Mouse (Mus musculus) C2C12 (cell line): ENCODE results near the gene Mkrn2os. TPM values are rescaled to one million over a fixed set of nuclear protein-coding genes. Genes with fewer than 3 reads are reported as not detected.

Source experiments
- H3K27me3 ChIP-seq: one replicate; pipeline ENCODE4 v1.6.1; 2011; ENCODE audit not compliant: control insufficient read depth, insufficient read depth, insufficient read length
- H3K36me3 ChIP-seq: one replicate; pipeline ENCODE4 v1.6.1; 2011; ENCODE audit not compliant: control insufficient read depth, insufficient read depth
- H3K4me3 ChIP-seq: one replicate; pipeline ENCODE4 v1.5.1; 2011; ENCODE audit warnings: mild to moderate bottlenecking, control low read depth; ENCODE audit not compliant: poor library complexity, insufficient read depth, severe bottlenecking
- H3K79me2 ChIP-seq: one replicate; pipeline ENCODE4 v1.6.1; 2011; ENCODE audit not compliant: control insufficient read depth, insufficient read depth
- H3K79me3 ChIP-seq: one replicate; pipeline ENCODE4 v1.6.1; 2011; ENCODE audit warnings: low read depth, control low read depth
- H3ac ChIP-seq: one replicate; pipeline ENCODE3; 2011; ENCODE audit warnings: low read depth; ENCODE audit not compliant: control insufficient read depth, insufficient read length
- CEBPB ChIP-seq: IDR thresholded peaks from one replicate; pipeline ENCODE4 v1.6.1; 2011; ENCODE audit warnings: low read depth, mild to moderate bottlenecking, control low read depth, moderate library complexity
- CTCF ChIP-seq: IDR thresholded peaks from one replicate; pipeline ENCODE4 v1.5.1; 2011; ENCODE audit not compliant: control insufficient read depth, insufficient read depth, insufficient read length
- FOSL1 ChIP-seq: IDR thresholded peaks from one replicate; pipeline ENCODE4 v1.8.0; 2011; ENCODE audit warnings: mild to moderate bottlenecking, low read length; ENCODE audit not compliant: poor library complexity, insufficient read depth, severe bottlenecking
- MAX ChIP-seq: IDR thresholded peaks from one replicate; pipeline ENCODE4 v1.6.1; 2011; ENCODE audit warnings: mild to moderate bottlenecking, control low read depth
- MYOD1 ChIP-seq: IDR thresholded peaks from one replicate; pipeline ENCODE4 v1.6.1; 2011; ENCODE audit warnings: low read depth; ENCODE audit not compliant: control insufficient read depth, insufficient read length
- MYOG ChIP-seq: IDR thresholded peaks from one replicate; pipeline ENCODE4 v1.6.1; 2011; ENCODE audit not compliant: control insufficient read depth, insufficient read length; ENCODE audit errors: extremely low read depth
- USF1 ChIP-seq: IDR thresholded peaks from one replicate; pipeline ENCODE4 v1.6.1; 2011; ENCODE audit warnings: low read depth, mild to moderate bottlenecking, control low read depth, moderate library complexity
- polyA plus RNA-seq: library from polyadenylated mRNA; unstranded; fragments of >200 nt; fragmentation: generic; extraction: Trizol; gene quantifications from one replicate; pipeline ENCODE4 v1.2.1, GENCODE M21; 2012; ENCODE audit warnings: missing spikeins

Mkrn2os gene
- polyA plus RNA-seq, 1 experiment: 0.01 TPM

DNA sequence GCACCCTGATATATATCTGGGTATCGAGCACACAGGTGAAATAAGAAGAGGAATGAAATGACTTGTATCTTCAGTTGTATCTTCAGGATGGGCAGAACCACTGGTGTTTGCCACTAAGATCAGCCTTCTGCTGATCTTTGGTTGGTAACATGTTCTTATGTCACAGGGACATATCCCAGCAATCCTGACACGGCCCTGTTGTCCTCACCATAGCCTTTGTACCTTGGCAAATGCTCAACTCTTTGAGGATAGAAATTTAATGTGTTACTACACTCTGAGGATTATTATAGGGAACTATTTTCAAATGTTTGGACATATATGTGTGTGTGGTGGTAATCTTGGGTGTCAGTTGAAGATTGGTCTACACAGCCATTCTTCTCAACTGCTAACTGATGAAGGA, 34.2 kb downstream of the Mkrn2os start:
- no peaks in the 10 kb centered on the region for H3K79me2 ChIP-seq
- H3K4me3 ChIP-seq: no peak overlapping the region
- peaks cover 33% of the 10 kb centered on the region for H3K36me3 ChIP-seq
- no peaks in the 10 kb centered on the region for H3K79me3 ChIP-seq
- no peak overlapping the region for H3ac ChIP-seq
- H3K27me3 ChIP-seq: no peaks in the 10 kb centered on the region
- TF ChIP-seq MAX: no peak
- no peak for TF ChIP-seq CEBPB
- TF ChIP-seq USF1: no peak

DNA sequence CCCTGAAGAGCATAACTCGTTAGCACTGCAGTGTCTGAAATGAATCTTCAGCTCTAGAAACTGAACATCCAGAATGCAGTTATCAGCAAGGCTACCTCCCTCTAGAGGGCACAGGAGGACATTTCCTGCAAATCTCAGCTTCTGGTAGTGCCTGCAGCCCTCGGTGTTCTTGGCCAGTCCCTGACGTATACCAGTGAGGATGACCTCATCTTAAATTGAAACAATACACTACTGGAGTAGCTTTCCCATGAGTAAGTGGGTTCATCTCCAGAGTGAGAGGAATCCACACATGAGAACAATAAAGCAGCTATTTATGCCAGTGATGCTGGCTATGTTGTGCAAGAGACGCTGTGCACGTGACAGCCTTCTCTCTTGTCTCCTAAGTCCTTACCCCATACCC, 36.9 kb downstream of the Mkrn2os start:
- no peak overlapping the region for H3K4me3 ChIP-seq
- TF ChIP-seq CTCF (no peak), MAX (no peak), MYOD1 (no peak), MYOG (no peak), USF1 (no peak), FOSL1 (no peak), CEBPB (no peak)
- no peaks in the 10 kb centered on the region for H3K27me3 ChIP-seq
- H3ac ChIP-seq: no peak overlapping the region
- H3K79me2 ChIP-seq: no peaks in the 10 kb centered on the region
- peaks cover 45% of the 10 kb centered on the region for H3K36me3 ChIP-seq
- H3K79me3 ChIP-seq: no peaks in the 10 kb centered on the region

- H3ac ChIP-seq: no peak overlapping the region
- H3K79me3 ChIP-seq: peaks cover 16% of the 10 kb centered on the region
- TF ChIP-seq MYOD1: no peak
- H3K79me2 ChIP-seq: peaks cover 22% of the 10 kb centered on the region
- no peak overlapping the region for H3K4me3 ChIP-seq
- peaks cover 19% of the 10 kb centered on the region for H3K36me3 ChIP-seq
- no peaks in the 10 kb centered on the region for H3K27me3 ChIP-seq
Measured at GRCm38 (mm10) chr6:115546276-115546675, 46.1 kb downstream of the Mkrn2os start.

DNA sequence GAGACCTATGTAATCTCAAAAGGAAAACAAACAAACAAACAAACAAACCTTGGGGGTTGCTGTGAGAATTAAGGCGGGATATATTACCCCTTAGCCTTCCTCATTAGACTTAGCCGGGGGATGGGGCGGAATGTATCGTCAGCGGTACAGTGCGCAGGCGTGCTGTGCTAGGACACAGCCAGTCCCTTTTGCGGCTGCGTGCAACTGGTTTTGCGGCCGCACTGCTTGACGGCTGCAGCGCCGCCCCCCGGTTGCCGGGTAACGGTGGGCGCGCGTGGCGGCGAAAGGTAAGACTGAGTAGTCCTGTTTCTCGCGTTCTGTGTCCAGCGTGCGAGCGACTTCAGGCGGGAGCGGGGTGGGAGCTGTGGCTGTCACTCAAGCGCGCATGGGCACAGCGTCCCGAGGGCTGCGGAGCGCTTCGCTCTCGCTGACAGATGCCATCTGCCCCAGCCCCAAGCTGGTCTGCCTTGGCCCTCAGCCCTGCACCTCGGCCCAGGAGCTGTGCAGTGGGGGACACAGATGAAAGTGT, 47.9 kb downstream of the Mkrn2os start, which contains the start of gene Tsen2:
TSS of gene Tsen2 (plus strand) at position 223 of the 529 bp plus-strand sequence.
- H3K36me3 ChIP-seq: peaks cover 9% of the 10 kb centered on the region
- peak; percentile 40 for TF ChIP-seq MAX
- TF ChIP-seq CTCF: no peak
- H3ac ChIP-seq: peak within 1 kb of the TSS; percentile 97
- peaks cover 22% of the 10 kb centered on the region for H3K79me2 ChIP-seq
- H3K4me3 ChIP-seq: peak within 1 kb of the TSS; percentile 91
- no peaks in the 10 kb centered on the region for H3K27me3 ChIP-seq
- H3K79me3 ChIP-seq: peaks cover 16% of the 10 kb centered on the region

DNA sequence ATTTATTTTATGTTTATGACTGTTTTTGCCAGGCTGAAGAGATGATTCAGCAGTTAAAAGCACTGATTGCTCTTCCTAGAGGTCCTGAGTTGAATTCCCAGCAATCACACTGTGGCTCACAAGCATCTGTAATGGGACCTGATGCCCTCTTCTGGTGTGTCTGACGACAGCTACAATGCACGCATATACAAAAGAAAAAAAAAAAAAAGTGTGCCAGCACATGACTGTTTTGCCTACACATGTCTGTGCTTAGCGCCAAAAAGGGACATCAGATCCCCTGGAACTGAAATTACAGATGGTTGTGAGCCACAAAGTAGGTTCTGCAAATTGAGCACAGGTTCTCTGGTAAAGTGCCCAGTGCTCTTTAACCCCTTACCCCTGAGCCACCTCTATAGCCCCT, 50.0 kb downstream of the Mkrn2os start:
- no peaks in the 10 kb centered on the region for H3K27me3 ChIP-seq
- H3K79me3 ChIP-seq: peaks cover 16% of the 10 kb centered on the region
- H3ac ChIP-seq: no peak overlapping the region
- no peaks in the 10 kb centered on the region for H3K36me3 ChIP-seq
- no peak overlapping the region for H3K4me3 ChIP-seq
- H3K79me2 ChIP-seq: peaks cover 22% of the 10 kb centered on the region
- TF ChIP-seq USF1: no peak
- no peak for TF ChIP-seq MYOD1
- TF ChIP-seq FOSL1: no peak
- no peak for TF ChIP-seq CEBPB
- TF ChIP-seq CTCF: no peak
- no peak for TF ChIP-seq MAX
- no peak for TF ChIP-seq MYOG

DNA sequence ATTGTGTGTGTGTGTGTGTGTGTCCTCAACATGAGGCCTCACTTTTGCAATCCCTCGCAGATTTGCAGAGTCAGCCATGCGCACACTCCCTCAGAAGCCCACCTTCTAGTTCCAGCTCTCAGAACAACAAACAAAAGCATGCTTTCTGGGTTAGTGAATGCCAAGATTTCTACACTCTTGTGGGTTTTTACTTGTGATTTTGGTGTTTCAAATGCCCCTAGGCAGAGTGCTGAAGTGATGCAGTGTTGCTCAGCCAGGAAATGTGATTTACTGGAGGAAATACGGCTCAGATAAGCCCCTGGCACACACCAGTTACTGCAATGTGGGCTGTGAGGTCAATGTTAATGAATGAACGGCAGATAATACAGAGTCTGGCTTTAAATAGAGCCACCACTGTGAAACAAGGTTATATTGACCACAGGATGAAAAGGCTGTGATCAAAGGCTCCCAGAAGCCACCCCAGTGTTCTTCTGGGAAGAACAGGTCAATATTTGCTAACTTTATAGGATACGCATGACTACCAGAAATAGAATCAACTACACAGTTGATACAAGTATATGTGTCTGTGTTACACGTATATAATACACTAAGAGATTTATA, 50.6 kb downstream of the Mkrn2os start:
- TF ChIP-seq MYOG (no peak), FOSL1 (no peak)
- Histone ChIP-seq H3K4me3 (no peak overlapping the region), H3K27me3 (no peaks in the 10 kb centered on the region), H3K79me2 (peaks cover 22% of the 10 kb centered on the region), H3K79me3 (peaks cover 16% of the 10 kb centered on the region), H3K36me3 (no peaks in the 10 kb centered on the region), H3ac (no peak overlapping the region)
